Mouse (Mus musculus) limb, embryonic 11.5 days (tissue): ENCODE results near the gene Eif4g3. TPM values are rescaled to one million over a fixed set of nuclear protein-coding genes. Genes with fewer than 3 reads are reported as not detected.

Experiments
- ATAC-seq: fragments of 200-750 bp; cut with Nextera tagmentation; 2 replicates; pipeline ENCODE4 v1.8.0; 2017; ENCODE audit warnings: low read depth; ENCODE audit not compliant: insufficient number of reproducible peaks, low FRiP score, low TSS enrichment
- DNase-seq: peaks from one replicate; pipeline ENCODE4 v3.0.0-alpha.2; 2015; ENCODE audit warnings: low spot score
- H3K27ac ChIP-seq: fragments of 300-500 bp; sonication (generic); replicated peaks from 2 replicates; pipeline ENCODE4 v1.5.1; 2014; ENCODE audit warnings: low read depth, mild to moderate bottlenecking, low read length
- H3K27me3 ChIP-seq: fragments of 300-500 bp; sonication (generic); 2 replicates; pipeline ENCODE4 v1.6.1; 2014; ENCODE audit warnings: mild to moderate bottlenecking, low read length, mixed read lengths; ENCODE audit not compliant: control insufficient read depth, insufficient read depth
- H3K36me3 ChIP-seq: fragments of 300-500 bp; sonication (generic); 2 replicates; pipeline ENCODE4 v1.6.1; 2014; ENCODE audit warnings: mild to moderate bottlenecking, low read length, moderate library complexity, mixed read lengths; ENCODE audit not compliant: control insufficient read depth, insufficient read depth
- H3K4me1 ChIP-seq: fragments of 300-500 bp; sonication (generic); 2 replicates; pipeline ENCODE4 v1.6.1; 2014; ENCODE audit warnings: low read length, mixed read lengths; ENCODE audit not compliant: control insufficient read depth, insufficient read depth
- H3K4me2 ChIP-seq: fragments of 300-500 bp; sonication (generic); 2 replicates; pipeline ENCODE4 v1.6.1; 2014; ENCODE audit warnings: low read depth, mild to moderate bottlenecking, moderate library complexity; ENCODE audit not compliant: severe bottlenecking
- H3K4me3 ChIP-seq: fragments of 300-500 bp; sonication (generic); 2 replicates; pipeline ENCODE4 v1.5.1; 2014; ENCODE audit warnings: low read depth, low read length
- H3K9ac ChIP-seq: fragments of 300-500 bp; sonication (generic); 2 replicates; pipeline ENCODE4 v1.6.1; 2014; ENCODE audit warnings: mild to moderate bottlenecking, low read length
- H3K9me3 ChIP-seq: fragments of 300-500 bp; sonication (generic); 2 replicates; pipeline ENCODE4 v1.6.1; 2016; ENCODE audit warnings: low read length; ENCODE audit not compliant: control insufficient read depth
- WGBS: fragments of 180-500 bp; shearing (Covaris S2); extraction: QIAGEN DNeasy Blood & Tissue Kit; methylation state at CpG from one replicate; pipeline ENCODE4 v1.1.7; 2014; 5-methylcytosine and 5-hydroxymethylcytosine counted together
- polyA plus RNA-seq: library from polyadenylated mRNA; unstranded; fragments of >200 nt; fragmentation: Nextera tagmentation; extraction: Ambion mirVana; gene quantifications from 2 replicates; pipeline ENCODE4 v1.2.1, GENCODE M21; 2014

Eif4g3 gene
- polyA plus RNA-seq, 1 experiment from 2014 or later, result 45.5 TPM

GRCm38 (mm10) chr4:138109332-138109731, 116.5 kb downstream of the Eif4g3 start:
- DNase-seq (no peak), ATAC-seq (no peak)
- H3K27ac ChIP-seq, result no peak overlapping the region
- no peak overlapping the region for H3K4me2 ChIP-seq
- no peak overlapping the region for H3K9ac ChIP-seq
- peaks cover 18% of the 10 kb centered on the region; the same call in 1 of the 2 replicates for H3K36me3 ChIP-seq
- WGBS, result 29% methylated on average over 3 of the region's 3 CpGs
- no peak overlapping the region for H3K4me3 ChIP-seq
- H3K9me3 ChIP-seq, result no peaks in the 10 kb centered on the region
- H3K4me1 ChIP-seq, result no peaks in the 10 kb centered on the region
- H3K27me3 ChIP-seq, result no peaks in the 10 kb centered on the region

DNA sequence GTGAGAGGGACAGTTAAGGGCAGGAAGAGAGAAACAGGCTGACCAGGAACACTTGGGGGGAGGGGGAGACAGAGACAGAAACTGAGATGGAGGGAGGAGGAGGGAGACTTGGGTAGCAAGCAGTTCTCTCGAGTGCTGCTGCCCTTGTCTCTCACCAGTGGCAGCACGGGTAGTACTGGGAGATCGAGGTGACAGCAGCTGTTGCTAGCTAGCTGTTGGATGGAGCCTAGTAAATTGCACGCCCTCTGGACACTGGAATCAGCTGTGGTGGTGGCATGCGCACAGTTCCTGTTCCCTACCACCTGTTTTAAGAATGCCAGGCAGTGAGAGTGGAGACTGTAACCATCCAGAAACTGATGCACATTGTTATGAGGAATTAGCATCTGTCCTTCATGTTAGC, 119.0 kb downstream of the Eif4g3 start:
- no peak for DNase-seq
- no peak overlapping the region for H3K9ac ChIP-seq
- WGBS, result 65% methylated on average over 5 of the region's 5 CpGs
- peaks cover 13% of the 10 kb centered on the region for H3K36me3 ChIP-seq
- H3K27me3 ChIP-seq, result no peaks in the 10 kb centered on the region
- H3K4me3 ChIP-seq, result no peak overlapping the region
- H3K4me2 ChIP-seq, result no peak overlapping the region
- no peak overlapping the region for H3K27ac ChIP-seq
- no peaks in the 10 kb centered on the region for H3K4me1 ChIP-seq
- ATAC-seq, result no peak
- no peaks in the 10 kb centered on the region for H3K9me3 ChIP-seq

- Histone ChIP-seq H3K9ac (no peak overlapping the region), H3K9me3 (no peaks in the 10 kb centered on the region), H3K27me3 (no peaks in the 10 kb centered on the region), H3K4me2 (no peak overlapping the region), H3K36me3 (peaks cover 11% of the 10 kb centered on the region), H3K4me3 (no peak overlapping the region), H3K27ac (no peak overlapping the region), H3K4me1 (no peaks in the 10 kb centered on the region)
- DNase-seq (peak; percentile 23), ATAC-seq (no peak)
- 71% methylated on average over 10 of the region's 10 CpGs for WGBS
Measured at GRCm38 (mm10) chr4:138119740-138120139, 126.9 kb downstream of the Eif4g3 start.

DNA sequence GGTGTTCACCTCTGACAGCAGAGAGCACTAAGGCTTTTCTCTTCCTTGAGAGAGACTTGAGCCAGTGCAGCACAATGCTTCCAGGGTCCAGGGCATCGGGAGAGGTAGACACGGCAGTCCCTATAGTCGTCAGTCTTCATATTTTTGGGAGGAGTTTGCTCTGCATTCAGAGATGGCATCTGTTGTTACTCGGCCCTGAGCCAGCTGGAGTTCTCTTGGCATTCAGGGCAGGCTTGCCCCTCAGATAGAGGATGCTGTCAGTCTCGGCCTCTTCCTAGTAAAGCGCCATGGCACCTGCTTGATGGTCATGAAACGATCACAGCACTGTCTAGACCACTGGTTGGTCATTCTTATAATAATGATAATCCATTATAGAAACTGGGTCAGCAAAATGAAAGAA, 131.2 kb downstream of the Eif4g3 start:
- Histone ChIP-seq H3K27ac (no peak overlapping the region), H3K27me3 (no peaks in the 10 kb centered on the region), H3K9ac (no peak overlapping the region), H3K4me2 (no peak overlapping the region), H3K4me1 (no peaks in the 10 kb centered on the region), H3K9me3 (no peaks in the 10 kb centered on the region), H3K36me3 (peaks cover 14% of the 10 kb centered on the region), H3K4me3 (no peak overlapping the region)
- DNase-seq (no peak), ATAC-seq (no peak)
- WGBS, result 94% methylated on average over 7 of the region's 7 CpGs

DNA sequence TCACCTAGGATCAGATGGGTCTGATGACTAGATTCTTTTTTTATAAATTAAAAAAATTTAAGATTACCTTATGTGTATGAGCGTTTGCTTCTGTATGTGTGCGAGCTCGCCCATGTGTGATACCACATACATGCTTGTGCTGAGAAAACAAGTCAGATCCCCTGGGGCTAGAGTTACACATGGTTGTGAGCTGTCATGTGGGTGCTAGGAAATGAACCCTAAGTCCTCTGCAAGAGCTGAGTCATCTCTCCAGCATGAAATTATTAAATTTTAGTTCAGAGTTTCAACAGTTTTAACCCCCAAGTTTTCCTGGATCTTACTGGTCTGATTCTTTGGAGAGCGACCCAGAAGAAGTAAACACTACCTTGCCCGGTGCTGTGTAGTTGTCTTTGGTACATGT, 134.5 kb downstream of the Eif4g3 start:
- Histone ChIP-seq H3K27me3 (no peaks in the 10 kb centered on the region), H3K27ac (no peak overlapping the region), H3K4me2 (no peak overlapping the region), H3K4me1 (no peaks in the 10 kb centered on the region), H3K9ac (no peak overlapping the region), H3K4me3 (no peak overlapping the region), H3K36me3 (peaks cover 9% of the 10 kb centered on the region), H3K9me3 (no peaks in the 10 kb centered on the region)
- WGBS, result 95% methylated on average over 5 of the region's 5 CpGs
- no peak for ATAC-seq
- DNase-seq, result no peak

DNA sequence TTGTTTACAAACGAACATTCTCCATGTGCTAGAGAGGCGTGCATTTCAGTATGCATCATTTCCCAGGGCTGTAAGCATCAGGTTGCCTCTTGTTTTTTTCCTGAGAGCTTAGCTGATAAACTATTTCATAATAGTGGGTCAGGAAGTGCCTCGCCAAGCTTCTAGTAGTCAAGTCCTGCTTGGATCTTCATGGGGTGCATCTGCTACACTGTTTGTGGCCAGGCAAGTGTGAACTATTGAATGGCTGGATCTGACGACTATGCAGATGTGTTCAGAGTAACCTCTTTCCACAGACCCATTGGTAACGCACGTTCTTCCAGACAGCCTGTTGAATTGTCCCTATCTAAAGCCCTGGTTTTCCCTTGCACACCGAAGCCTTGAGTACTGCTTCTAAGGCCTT, 135.0 kb downstream of the Eif4g3 start:
- Histone ChIP-seq H3K9ac (no peak overlapping the region), H3K4me1 (no peaks in the 10 kb centered on the region), H3K27me3 (no peaks in the 10 kb centered on the region), H3K4me3 (no peak overlapping the region), H3K27ac (no peak overlapping the region), H3K9me3 (no peaks in the 10 kb centered on the region), H3K4me2 (no peak overlapping the region), H3K36me3 (peaks cover 9% of the 10 kb centered on the region)
- DNase-seq (no peak), ATAC-seq (no peak)
- WGBS, result 88% methylated on average over 7 of the region's 7 CpGs

DNA sequence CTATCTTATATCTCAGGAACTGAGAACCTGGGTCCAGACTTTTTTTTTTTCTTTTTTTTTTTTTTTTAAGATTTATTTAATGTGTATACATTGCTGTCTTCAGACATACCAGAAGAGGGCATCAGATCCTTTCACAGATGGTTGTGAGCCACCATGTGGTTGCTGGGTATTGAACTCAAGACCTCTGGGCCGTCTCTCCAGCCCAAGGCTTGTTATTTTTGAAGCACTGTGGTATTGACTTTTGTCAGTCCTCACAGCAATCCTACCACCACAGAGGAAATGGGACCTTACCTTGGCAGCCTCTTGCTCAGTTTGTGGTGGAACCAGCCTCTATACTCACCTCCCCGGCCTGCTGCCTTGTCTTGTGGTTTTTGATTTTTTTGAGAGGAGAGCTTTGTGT, 137.3 kb downstream of the Eif4g3 start:
- no peak for ATAC-seq
- H3K27ac ChIP-seq, result no peak overlapping the region
- H3K27me3 ChIP-seq, result no peaks in the 10 kb centered on the region
- H3K36me3 ChIP-seq, result peaks cover 18% of the 10 kb centered on the region
- DNase-seq, result no peak
- H3K9ac ChIP-seq, result no peak overlapping the region
- H3K4me3 ChIP-seq, result no peak overlapping the region
- no peaks in the 10 kb centered on the region for H3K9me3 ChIP-seq
- no peaks in the 10 kb centered on the region for H3K4me1 ChIP-seq
- no peak overlapping the region for H3K4me2 ChIP-seq
- 86% methylated on average over 2 of the region's 2 CpGs for WGBS

DNA sequence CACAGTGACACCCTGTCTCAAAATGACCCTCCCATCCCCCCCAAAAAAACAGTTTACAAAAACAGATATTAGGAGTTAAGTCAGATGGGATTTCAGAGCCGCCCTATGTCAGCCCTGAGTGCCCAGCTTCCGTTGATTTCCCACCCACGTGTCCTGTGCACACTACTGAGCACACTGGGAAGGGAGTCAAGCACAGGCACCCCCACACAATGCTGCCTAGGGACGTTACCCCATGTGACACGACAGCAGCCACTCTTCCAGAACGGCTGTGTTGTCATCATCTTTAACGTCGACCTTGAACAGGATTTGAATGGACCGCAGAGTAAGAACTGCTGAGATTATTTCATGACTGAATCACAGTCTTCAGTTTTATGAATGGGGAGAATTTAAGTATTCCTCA, 138.4 kb downstream of the Eif4g3 start:
- no peak overlapping the region for H3K27ac ChIP-seq
- no peaks in the 10 kb centered on the region for H3K9me3 ChIP-seq
- no peak overlapping the region for H3K9ac ChIP-seq
- no peaks in the 10 kb centered on the region for H3K4me1 ChIP-seq
- no peak overlapping the region for H3K4me3 ChIP-seq
- 93% methylated on average over 9 of the region's 9 CpGs for WGBS
- no peak for ATAC-seq
- no peak overlapping the region for H3K4me2 ChIP-seq
- no peak for DNase-seq
- H3K36me3 ChIP-seq, result peaks cover 18% of the 10 kb centered on the region
- no peaks in the 10 kb centered on the region for H3K27me3 ChIP-seq

DNA sequence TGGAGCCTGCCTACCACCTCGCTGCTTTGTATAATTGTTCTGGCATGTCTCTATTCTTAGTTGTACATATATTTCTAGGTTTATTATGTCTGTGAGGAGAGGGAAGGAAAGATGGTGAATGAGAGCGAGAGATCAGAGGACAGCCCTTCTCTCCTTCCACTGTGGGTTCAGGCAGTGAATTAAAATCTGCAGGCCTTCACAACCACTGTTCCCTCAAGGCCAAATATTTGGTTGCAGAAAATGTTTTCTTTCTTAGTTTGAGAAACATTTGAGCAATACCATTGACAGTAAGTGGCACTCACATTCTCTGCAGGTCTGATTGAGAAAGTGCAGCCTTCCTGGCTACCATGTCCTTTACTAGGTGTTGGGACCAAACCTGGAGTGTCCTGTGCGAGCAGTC, 138.9 kb downstream of the Eif4g3 start:
- Histone ChIP-seq H3K27ac (no peak overlapping the region), H3K4me3 (no peak overlapping the region), H3K9ac (no peak overlapping the region), H3K9me3 (no peaks in the 10 kb centered on the region), H3K4me1 (no peaks in the 10 kb centered on the region), H3K36me3 (peaks cover 18% of the 10 kb centered on the region), H3K4me2 (no peak overlapping the region), H3K27me3 (no peaks in the 10 kb centered on the region)
- ATAC-seq (no peak), DNase-seq (no peak)
- WGBS, result 98% methylated on average over 3 of the region's 3 CpGs
